Mouse (Mus musculus): ENCODE measurements around the gene Slc26a10. TPM values are rescaled to one million over a fixed set of nuclear protein-coding genes. Genes with fewer than 3 reads are reported as not detected.
"Not testable (repeated sequence)": the region's sequence is repeated elsewhere in the genome, so short reads cannot be mapped to it uniquely, and the experiment has no call there.

Gene Slc26a10
- polyA plus RNA-seq, 1 experiment from 2014 or later, result 0.58 TPM

DNA sequence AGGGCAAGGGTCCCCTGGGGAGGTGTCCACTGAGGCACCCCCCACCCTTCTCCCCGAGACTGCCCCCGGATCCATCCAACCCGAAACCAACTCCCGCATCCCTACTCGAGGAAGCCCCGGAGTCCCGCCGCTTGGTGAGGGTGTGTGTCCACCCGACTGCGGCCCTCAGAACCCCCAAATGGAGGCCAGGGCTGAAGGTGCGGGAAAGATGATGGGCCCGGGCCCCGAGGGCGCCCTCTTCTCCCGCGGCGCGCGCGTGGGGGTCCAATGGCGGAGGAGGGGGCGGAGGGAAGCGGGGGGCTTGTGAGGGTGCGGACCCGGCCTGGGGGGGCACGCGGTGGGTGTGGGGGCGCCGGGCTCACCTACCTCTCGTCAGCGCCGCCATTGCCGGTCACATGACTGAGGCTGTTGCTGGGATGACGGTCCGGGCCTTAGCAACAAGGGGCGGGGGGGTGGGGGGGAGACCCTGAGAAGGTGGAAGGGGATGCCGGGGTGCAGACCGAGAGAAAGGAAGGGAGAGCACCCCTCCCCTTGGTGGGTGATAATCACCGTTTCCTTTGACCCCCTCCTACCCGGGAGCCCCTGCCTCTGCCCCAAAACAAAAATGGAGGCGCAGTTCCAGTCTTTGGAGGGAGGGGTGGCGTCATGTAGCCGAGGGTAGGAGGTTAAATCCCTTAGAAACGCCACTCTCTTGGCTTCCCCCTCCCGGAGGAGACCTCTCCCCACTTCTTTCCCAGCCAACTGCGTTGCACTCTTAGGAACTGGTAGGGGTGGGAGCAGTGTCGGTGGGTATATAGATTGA lies 15.1 kb upstream of the Slc26a10 start, which contains the start of gene Dtx3:
Gene Dtx3 (minus strand): TSS at position 401 of the 802 bp plus-strand sequence.
- peak; percentile 80 for ATAC-seq (ENCODE audit: low FRiP score, low TSS enrichment)
- peak; percentile 79 for DNase-seq
- Histone ChIP-seq H3K9ac (replicated peaks; ENCODE audit: low read length) (peak within 1 kb of the TSS; percentile 97), H3K36me3 (ENCODE audit: control insufficient read depth, insufficient read depth, low read length) (peaks cover 55% of the 10 kb centered on the region), H3K4me2 (ENCODE audit: low read length) (peak within 1 kb of the TSS; percentile 89), H3K27ac (replicated peaks; ENCODE audit: low read depth, low read length) (peak within 1 kb of the TSS; percentile 93), H3K4me1 (ENCODE audit: control insufficient read depth, insufficient read depth, low read length) (peaks cover 20% of the 10 kb centered on the region), H3K4me3 (replicated peaks; ENCODE audit: low read depth, low read length) (peak within 1 kb of the TSS; percentile 85), H3K9me3 (ENCODE audit: control insufficient read depth, low read length) (no peaks in the 10 kb centered on the region), H3K27me3 (ENCODE audit: control insufficient read depth, insufficient read depth, low read length) (no peaks in the 10 kb centered on the region)
- WGBS, result 0% methylated on average over 45 of the region's 47 CpGs

DNA sequence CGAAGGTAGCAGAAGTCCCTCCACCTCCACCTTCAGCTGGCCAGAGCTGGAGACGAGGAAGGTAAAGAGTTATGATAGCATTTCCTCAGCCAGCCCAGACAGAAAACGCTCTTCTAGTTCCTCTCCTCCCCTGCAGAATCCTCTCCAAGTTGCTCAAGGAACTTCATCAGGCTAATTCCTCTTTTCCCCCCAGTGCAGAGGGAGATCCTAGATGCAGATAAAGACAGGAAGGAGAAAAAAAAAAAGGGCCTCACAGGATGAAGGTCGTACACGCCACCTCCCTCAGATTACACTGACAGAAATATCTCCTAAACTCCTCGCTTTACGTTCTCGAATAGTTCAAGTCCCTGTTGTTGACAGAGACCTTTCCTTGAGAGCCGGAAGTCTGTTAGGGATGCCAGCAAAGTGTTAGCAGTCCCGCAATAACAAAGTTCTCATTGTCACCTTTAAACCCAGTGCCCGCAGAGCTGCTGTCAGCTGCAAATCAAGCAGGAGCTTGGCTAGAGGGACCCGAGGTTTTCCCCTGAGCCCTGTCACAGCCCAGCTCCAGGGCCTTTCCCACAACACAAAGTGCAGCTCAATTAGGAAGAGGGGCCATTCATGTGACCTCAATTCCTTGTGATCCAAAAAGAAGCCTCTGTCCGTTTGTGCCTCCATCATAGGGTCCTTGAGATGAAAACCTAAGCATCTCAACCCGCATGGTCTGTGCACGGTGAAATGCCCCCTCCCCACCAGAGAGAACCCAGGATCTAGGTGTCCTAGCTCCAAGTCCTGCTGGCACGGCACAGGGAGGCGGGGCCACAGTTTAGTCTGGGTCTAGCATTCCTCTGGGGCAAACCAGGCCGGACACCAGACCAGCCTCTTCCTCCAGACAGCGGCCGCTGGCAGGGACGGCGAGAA lies 14.2 kb upstream of the Slc26a10 start:
- H3K36me3 ChIP-seq (ENCODE audit: control insufficient read depth, insufficient read depth, low read length), result peaks cover 49% of the 10 kb centered on the region
- ATAC-seq (ENCODE audit: low FRiP score, low TSS enrichment) (peak; percentile 57), DNase-seq (peak; percentile 59)
- no peaks in the 10 kb centered on the region for H3K27me3 ChIP-seq (ENCODE audit: control insufficient read depth, insufficient read depth, low read length)
- H3K9ac ChIP-seq (replicated peaks; ENCODE audit: low read length), result peak overlapping the region; percentile 97
- peak overlapping the region; percentile 85 for H3K4me3 ChIP-seq (replicated peaks; ENCODE audit: low read depth, low read length)
- H3K4me2 ChIP-seq (ENCODE audit: low read length), result peak overlapping the region; percentile 89
- peak overlapping the region; percentile 93 for H3K27ac ChIP-seq (replicated peaks; ENCODE audit: low read depth, low read length)
- 24% methylated on average over 22 of the region's 22 CpGs for WGBS
- no peaks in the 10 kb centered on the region for H3K9me3 ChIP-seq (ENCODE audit: control insufficient read depth, low read length)
- H3K4me1 ChIP-seq (ENCODE audit: control insufficient read depth, insufficient read depth, low read length), result peaks cover 25% of the 10 kb centered on the region

DNA sequence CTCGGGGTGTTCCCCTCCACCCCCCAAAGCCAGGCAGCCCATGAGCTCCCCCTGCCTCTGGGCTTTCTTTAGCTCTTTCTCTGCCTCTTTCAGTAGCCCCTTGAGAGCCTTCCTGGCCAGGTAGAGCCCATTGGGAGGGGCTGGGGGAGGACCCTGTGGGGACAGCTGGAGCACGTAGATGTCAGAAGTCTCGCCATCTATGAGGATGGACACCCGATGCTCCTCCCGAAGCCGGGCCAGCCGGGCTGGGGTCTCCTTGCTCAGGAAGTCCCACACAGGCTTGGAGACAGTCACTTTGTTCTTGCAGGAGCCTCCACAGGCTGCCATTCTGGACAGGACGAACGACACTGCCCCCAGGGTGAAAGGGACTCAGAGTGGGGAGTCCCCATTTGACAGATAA lies 12.6 kb upstream of the Slc26a10 start:
- Histone ChIP-seq H3K4me3 (replicated peaks; ENCODE audit: low read depth, low read length) (no peak overlapping the region), H3K4me2 (ENCODE audit: low read length) (no peak overlapping the region), H3K27ac (replicated peaks; ENCODE audit: low read depth, low read length) (no peak overlapping the region), H3K4me1 (ENCODE audit: control insufficient read depth, insufficient read depth, low read length) (peaks cover 37% of the 10 kb centered on the region), H3K27me3 (ENCODE audit: control insufficient read depth, insufficient read depth, low read length) (no peaks in the 10 kb centered on the region), H3K9me3 (ENCODE audit: control insufficient read depth, low read length) (no peaks in the 10 kb centered on the region), H3K36me3 (ENCODE audit: control insufficient read depth, insufficient read depth, low read length) (peaks cover 32% of the 10 kb centered on the region), H3K9ac (replicated peaks; ENCODE audit: low read length) (no peak overlapping the region)
- ATAC-seq (ENCODE audit: low FRiP score, low TSS enrichment) (no peak), DNase-seq (no peak)
- WGBS, result 90% methylated on average over 9 of the region's 9 CpGs

DNA sequence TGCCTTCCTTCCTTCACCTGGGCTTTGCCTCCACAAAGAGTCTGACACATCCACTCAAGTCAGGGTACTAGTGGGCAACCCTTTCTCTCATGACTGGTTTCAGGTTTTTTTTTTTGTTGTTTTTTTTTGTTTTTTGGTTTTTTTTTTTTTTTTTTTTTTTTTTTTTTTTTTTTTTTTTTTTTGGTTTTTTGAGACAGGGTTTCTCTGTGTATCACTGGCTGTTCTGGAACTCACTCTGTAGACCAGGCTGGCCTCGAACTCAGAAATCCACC lies 11.5 kb upstream of the Slc26a10 start:
- peaks cover 45% of the 10 kb centered on the region for H3K4me1 ChIP-seq (ENCODE audit: control insufficient read depth, insufficient read depth, low read length)
- H3K4me3 ChIP-seq (replicated peaks; ENCODE audit: low read depth, low read length), result not testable (repeated sequence)

DNA sequence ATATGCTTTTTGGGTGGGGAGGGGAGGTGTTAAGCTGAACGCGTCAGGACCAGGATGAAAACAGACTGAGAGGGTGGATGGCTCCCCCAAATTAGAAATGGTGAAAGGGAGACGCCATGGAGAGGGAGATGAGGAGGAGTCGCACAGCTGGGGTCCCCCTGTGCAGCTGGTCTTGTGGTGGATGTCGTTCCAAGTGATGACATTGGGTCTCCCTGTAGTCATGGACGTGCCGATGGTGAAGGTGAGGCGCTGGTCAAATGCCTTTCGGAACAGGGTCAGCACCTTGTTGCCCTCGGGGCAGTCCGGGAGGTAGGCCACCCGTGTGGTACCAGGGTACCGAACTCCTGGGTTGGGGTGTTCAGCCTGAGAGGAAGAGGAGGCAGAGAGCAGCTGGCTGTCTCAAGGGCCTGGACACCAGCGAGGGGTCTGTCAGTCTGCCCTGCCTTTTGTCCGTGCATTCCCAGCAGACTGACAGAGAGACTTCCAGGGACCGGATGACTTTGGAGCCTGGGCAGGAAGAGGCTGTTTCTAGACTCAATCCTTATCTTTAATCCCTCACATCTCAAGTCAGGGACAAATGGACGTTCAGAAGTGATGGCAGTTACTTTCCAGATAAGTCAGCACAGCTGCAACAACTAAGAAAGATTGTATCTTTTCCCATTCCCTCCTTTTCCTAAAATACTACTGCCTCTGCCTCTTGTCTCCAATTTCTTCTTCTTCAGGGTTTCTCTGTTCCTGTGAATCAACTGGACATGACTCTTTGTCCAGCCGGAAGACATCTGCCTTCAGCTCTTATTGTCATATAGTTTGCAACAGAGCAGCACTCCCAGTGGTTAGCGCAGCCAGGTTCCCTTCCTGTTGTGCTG lies 11.0 kb upstream of the Slc26a10 start:
- ATAC-seq (ENCODE audit: low FRiP score, low TSS enrichment) (no peak), DNase-seq (no peak)
- H3K27me3 ChIP-seq (ENCODE audit: control insufficient read depth, insufficient read depth, low read length), result no peaks in the 10 kb centered on the region
- H3K27ac ChIP-seq (replicated peaks; ENCODE audit: low read depth, low read length), result no peak overlapping the region
- no peak overlapping the region for H3K4me2 ChIP-seq (ENCODE audit: low read length)
- peaks cover 29% of the 10 kb centered on the region for H3K36me3 ChIP-seq (ENCODE audit: control insufficient read depth, insufficient read depth, low read length)
- peaks cover 41% of the 10 kb centered on the region for H3K4me1 ChIP-seq (ENCODE audit: control insufficient read depth, insufficient read depth, low read length)
- 75% methylated on average over 19 of the region's 19 CpGs for WGBS
- no peak overlapping the region for H3K4me3 ChIP-seq (replicated peaks; ENCODE audit: low read depth, low read length)
- H3K9ac ChIP-seq (replicated peaks; ENCODE audit: low read length), result no peak overlapping the region
- H3K9me3 ChIP-seq (ENCODE audit: control insufficient read depth, low read length), result no peaks in the 10 kb centered on the region

More for the DNA sequence above, 11.5 kb upstream of the Slc26a10 start:
- H3K9ac ChIP-seq (replicated peaks; ENCODE audit: low read length); H3K27me3 ChIP-seq (ENCODE audit: control insufficient read depth, insufficient read depth, low read length); H3K4me2 ChIP-seq (ENCODE audit: low read length); DNase-seq; ATAC-seq (ENCODE audit: low FRiP score, low TSS enrichment); H3K27ac ChIP-seq (replicated peaks; ENCODE audit: low read depth, low read length); H3K9me3 ChIP-seq (ENCODE audit: control insufficient read depth, low read length): not testable (repeated sequence)
- peaks cover 29% of the 10 kb centered on the region for H3K36me3 ChIP-seq (ENCODE audit: control insufficient read depth, insufficient read depth, low read length)
- WGBS, result 90% methylated on average over 1 of the region's 1 CpGs

DNA sequence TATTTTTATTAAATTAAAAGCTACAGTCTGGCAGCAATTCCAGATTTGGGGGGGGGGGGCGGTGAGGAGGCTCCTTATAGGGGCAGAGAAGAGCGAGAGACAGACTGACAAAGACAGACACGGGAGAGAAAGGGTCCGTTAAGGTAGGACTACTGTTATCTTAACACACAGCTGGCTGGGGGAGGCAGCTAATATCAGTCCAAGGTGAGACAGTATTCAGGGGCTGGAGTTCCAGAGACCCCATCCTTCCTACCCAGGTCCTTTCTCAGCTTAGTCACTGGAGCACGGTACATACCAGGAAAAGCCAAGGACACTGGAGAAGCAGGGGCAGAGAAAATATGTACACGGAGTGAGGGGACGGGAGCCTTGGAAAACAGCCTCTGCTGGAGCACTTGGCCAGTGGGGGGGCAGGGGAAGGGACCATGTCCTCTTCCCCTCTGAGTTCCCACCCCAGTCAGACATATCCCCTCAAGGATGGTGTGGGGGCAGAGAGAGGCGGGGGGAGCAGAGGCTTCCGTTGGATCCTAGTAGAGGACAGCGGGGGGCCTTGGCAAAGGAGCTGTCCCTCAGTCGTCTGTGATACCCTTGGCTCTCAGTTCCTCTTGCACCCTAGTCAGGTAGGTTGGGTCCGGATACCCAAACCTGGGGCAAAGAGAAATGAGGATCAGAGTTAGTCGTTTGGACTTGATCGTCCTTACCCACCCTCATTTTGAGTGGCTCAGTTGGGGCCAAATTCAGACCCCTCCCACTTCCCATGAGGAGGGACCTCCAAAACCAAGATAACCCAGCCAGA lies 10.1 kb upstream of the Slc26a10 start:
- Histone ChIP-seq H3K4me1 (ENCODE audit: control insufficient read depth, insufficient read depth, low read length) (peaks cover 34% of the 10 kb centered on the region), H3K36me3 (ENCODE audit: control insufficient read depth, insufficient read depth, low read length) (peaks cover 29% of the 10 kb centered on the region), H3K4me3 (replicated peaks; ENCODE audit: low read depth, low read length) (no peak overlapping the region), H3K4me2 (ENCODE audit: low read length) (peak overlapping the region; percentile 98), H3K27ac (replicated peaks; ENCODE audit: low read depth, low read length) (0 out of 2 replicates have a peak overlapping the region, but pooled peaks have one; percentile 26), H3K9me3 (ENCODE audit: control insufficient read depth, low read length) (no peaks in the 10 kb centered on the region), H3K9ac (replicated peaks; ENCODE audit: low read length) (no peak overlapping the region), H3K27me3 (ENCODE audit: control insufficient read depth, insufficient read depth, low read length) (no peaks in the 10 kb centered on the region)
- no peak for DNase-seq
- no peak for ATAC-seq (ENCODE audit: low FRiP score, low TSS enrichment)
- WGBS, result 36% methylated on average over 14 of the region's 14 CpGs

DNA sequence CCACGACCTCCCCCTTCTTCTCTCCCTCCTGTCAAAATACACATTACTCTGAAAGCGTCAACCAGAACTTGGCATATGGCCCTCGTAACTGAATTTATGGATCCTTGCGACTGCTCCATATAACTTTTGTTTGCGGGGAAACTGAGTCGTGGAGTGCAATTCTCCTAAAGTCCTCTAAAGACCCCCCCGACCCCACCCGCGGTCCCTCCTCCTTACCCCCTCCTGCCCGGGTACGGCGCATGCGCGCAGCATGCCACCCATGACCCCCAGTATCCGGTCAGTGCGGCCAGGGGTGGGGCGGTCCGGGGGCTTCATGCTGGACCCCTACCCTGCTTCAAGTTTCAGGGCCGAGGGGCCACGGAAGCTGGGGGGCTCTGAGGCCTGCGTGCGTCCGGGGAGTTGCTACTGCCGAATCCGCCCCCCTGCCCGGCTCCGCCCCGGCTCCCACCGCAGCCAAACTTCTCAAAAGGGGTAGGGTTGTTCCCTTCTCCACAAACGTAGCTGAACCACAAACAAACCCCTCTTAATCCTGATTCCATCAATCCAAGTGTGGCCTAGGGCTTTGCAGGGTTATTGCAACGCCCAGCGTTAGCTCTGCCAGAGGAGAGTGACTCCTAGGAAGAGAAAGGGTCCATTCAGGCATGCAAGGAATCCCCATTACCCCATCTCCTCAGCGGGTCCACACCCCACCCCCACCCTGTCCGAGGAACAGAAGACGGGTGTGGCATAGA lies 9.4 kb upstream of the Slc26a10 start, which contains the start of gene Arhgef25:
Gene Arhgef25 (minus strand): TSS at position 433 of the 731 bp plus-strand sequence.
- peak within 1 kb of the TSS; percentile 85 for H3K9ac ChIP-seq (replicated peaks; ENCODE audit: low read length)
- no peaks in the 10 kb centered on the region for H3K9me3 ChIP-seq (ENCODE audit: control insufficient read depth, low read length)
- peak within 1 kb of the TSS; percentile 65 for H3K4me3 ChIP-seq (replicated peaks; ENCODE audit: low read depth, low read length)
- H3K27me3 ChIP-seq (ENCODE audit: control insufficient read depth, insufficient read depth, low read length), result no peaks in the 10 kb centered on the region
- peak within 1 kb of the TSS; percentile 74 for H3K27ac ChIP-seq (replicated peaks; ENCODE audit: low read depth, low read length)
- H3K4me1 ChIP-seq (ENCODE audit: control insufficient read depth, insufficient read depth, low read length), result peaks cover 31% of the 10 kb centered on the region
- 2% methylated on average over 35 of the region's 35 CpGs for WGBS
- peak; percentile 46 for DNase-seq
- H3K4me2 ChIP-seq (ENCODE audit: low read length), result peak within 1 kb of the TSS; percentile 98
- peaks cover 29% of the 10 kb centered on the region for H3K36me3 ChIP-seq (ENCODE audit: control insufficient read depth, insufficient read depth, low read length)
- ATAC-seq (ENCODE audit: low FRiP score, low TSS enrichment), result no peak

Data from midbrain, embryonic 14.5 days (tissue).